Mouse (Mus musculus) small intestine, adult 2 months (tissue): Measurements from ENCODE around the gene Sfrp5.

Experiments used
- CTCF ChIP-seq: fragments of 200-500 bp; IDR thresholded peaks from 2 replicates; pipeline ENCODE4 v1.5.1; 2012; ENCODE audit warnings: low read depth, mild to moderate bottlenecking, control low read depth, inconsistent platforms, low read length, moderate library complexity, mixed read lengths; ENCODE audit not compliant: insufficient replicate concordance, insufficient read length; ENCODE audit errors: extremely low read depth
- POLR2A ChIP-seq: fragments of 200-500 bp; IDR thresholded peaks from 2 replicates; pipeline ENCODE4 v1.6.1; 2012; ENCODE audit warnings: low read depth, mild to moderate bottlenecking, control low read depth, inconsistent platforms, low read length, moderate library complexity

DNA sequence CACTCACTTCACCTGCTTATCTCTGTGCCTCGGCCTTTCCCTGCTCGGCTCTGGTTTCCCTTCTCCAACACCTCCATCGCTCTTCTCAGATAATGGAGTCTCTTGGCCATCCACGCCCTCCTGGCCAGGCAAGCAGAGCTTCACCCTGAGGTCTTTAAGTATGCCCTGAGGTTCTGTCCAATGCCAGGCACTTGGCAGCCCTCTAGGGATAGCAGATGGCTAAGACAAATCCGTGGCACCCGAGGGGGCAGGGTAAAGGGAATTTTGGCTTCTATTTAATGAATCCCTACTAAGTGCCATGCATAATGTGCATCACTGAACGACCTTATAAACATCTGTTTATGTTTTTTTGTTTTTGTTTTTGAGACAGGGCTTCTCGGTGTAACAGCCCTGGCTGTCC is 415 bp upstream of the Sfrp5 start:
- TF ChIP-seq CTCF (no peak), POLR2A (no peak)
